Mouse (Mus musculus): ENCODE measurements at regions not wholly inside any gene's neighbourhood (a gene's known extent, or its start where the extent isn't known, plus 50 kb on each side); places are given as distances from the start of the nearest gene placed in this dataset.

DNA sequence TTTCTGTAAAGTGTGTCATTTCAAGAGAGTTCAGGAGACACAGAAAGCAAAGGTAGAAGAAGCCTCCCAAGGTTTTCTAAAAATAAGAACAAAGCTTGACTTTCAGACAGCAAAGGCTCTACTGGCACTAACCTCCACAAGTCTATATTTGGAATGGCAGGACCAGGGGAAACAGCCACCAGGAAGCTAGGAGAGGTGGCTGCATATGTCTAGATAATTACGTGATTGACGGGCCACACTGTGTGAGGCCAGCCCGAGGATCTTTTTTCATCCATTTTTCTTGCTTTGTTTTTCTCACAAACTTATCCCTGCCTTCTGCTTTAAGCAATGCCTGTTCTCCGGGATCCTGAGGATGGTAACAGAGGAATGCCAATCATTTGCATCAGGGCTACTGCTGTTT is 155.4 kb downstream of the Dyrk2 start:
- Histone ChIP-seq H3K4me3 (ENCODE audit: insufficient read depth, low read length) (no peak overlapping the region), H3K4me1 (ENCODE audit: control insufficient read depth, insufficient read depth, low read length) (no peaks in the 10 kb centered on the region), H3K27ac (ENCODE audit: insufficient read depth, low read length) (no peak overlapping the region)
- TF ChIP-seq POLR2A (IDR thresholded peaks at IDR 0.05; ENCODE audit: low read depth, low read length) (no peak), CTCF (IDR thresholded peaks at IDR 0.05; ENCODE audit: borderline replicate concordance, insufficient read depth, low read length) (no peak)

DNA sequence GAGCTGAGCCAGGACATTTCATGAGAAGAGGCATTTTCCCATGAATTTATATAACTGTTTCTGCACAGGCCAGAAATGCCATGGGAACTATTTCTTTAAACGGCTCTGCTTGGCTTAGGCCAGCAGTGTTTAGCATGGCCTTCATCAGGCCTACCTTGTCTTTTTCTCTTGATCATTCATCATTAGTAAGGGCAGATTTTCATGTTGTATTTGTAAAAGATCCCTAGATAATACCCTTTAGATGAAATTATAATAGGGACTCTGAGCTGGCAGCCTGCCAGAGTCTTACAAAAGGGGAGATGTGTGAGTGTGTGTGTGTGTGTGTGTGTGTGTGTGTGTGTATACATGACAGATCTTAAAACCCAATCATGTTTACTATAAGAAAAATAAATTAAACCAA is 149.4 kb downstream of the Dyrk2 start:
- no peak overlapping the region for H3K4me3 ChIP-seq (ENCODE audit: insufficient read depth, low read length)
- TF ChIP-seq POLR2A (IDR thresholded peaks at IDR 0.05; ENCODE audit: low read depth, low read length) = no peak
- no peak for TF ChIP-seq CTCF (IDR thresholded peaks at IDR 0.05; ENCODE audit: borderline replicate concordance, insufficient read depth, low read length)
- H3K4me1 ChIP-seq (ENCODE audit: control insufficient read depth, insufficient read depth, low read length) = no peaks in the 10 kb centered on the region
- H3K27ac ChIP-seq (ENCODE audit: insufficient read depth, low read length) = no peak overlapping the region

DNA sequence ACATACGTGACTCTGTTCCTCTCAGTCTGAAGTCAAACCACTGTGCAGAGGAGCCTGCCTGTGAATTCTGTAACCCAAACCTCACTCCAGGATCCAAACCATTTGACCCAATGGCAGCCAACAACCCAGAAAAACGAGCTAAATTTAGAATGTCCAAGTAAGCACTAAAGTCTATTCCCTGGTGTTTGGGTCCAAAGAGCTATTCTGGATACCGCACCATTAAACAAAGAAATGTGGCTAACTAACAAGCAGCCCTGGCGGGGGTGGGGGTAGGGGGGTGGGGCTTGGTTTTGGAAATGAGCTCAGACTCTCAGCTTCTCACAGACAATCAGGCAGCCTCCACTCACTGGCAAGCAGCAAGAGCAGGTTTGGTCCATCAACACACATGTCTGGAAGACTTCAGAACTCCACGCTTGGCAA is 147.9 kb downstream of the Dyrk2 start:
- Histone ChIP-seq H3K4me1 (ENCODE audit: control insufficient read depth, insufficient read depth, low read length) (no peaks in the 10 kb centered on the region), H3K4me3 (ENCODE audit: insufficient read depth, low read length) (no peak overlapping the region), H3K27ac (ENCODE audit: insufficient read depth, low read length) (no peak overlapping the region)
- TF ChIP-seq POLR2A (IDR thresholded peaks at IDR 0.05; ENCODE audit: low read depth, low read length) (no peak), CTCF (IDR thresholded peaks at IDR 0.05; ENCODE audit: borderline replicate concordance, insufficient read depth, low read length) (no peak)

DNA sequence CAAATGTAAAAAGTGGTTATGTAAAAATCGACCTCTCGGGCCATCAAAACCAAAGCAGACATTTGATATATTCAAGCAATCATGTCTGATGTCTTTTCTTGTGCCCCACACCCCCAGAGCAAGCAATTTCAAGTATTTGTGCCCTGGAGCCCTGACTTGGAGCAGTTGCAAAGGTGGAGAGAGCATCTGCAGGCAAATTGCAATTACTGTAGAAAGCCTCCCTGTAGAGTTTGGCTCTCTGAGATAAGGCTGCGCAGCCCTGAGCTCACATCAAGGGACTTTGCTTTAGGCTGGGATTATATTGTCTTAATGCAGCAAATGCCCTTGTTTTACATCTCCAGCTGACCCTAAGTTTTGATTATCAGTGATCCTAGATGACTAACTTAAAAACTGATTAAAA is 147.3 kb downstream of the Dyrk2 start:
- no peak for TF ChIP-seq POLR2A (IDR thresholded peaks at IDR 0.05; ENCODE audit: low read depth, low read length)
- TF ChIP-seq CTCF (IDR thresholded peaks at IDR 0.05; ENCODE audit: borderline replicate concordance, insufficient read depth, low read length) = no peak
- Histone ChIP-seq H3K27ac (ENCODE audit: insufficient read depth, low read length) (no peak overlapping the region), H3K4me3 (ENCODE audit: insufficient read depth, low read length) (no peak overlapping the region), H3K4me1 (ENCODE audit: control insufficient read depth, insufficient read depth, low read length) (no peaks in the 10 kb centered on the region)

DNA sequence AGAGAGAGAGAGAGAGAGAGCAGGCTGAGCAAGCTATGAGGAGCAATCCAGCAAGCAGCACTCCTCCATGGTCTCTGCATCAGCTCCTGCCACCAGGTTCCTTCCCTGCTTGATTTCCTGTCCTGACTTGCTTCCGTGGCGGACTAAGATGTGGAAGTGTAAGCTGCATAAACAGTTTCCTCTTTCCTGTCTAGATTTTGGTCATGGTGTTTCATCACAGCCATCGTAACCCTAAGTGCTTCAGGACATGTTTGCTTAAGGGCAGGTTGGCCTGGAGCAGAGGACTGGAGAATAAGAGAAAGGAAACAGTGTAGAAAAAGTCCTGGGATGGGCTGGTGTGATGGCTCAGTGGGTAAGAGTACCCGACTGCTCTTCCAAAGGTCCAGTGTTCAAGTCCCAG is 133.9 kb downstream of the Dyrk2 start:
- TF ChIP-seq POLR2A (IDR thresholded peaks at IDR 0.05; ENCODE audit: low read depth, low read length) (no peak), CTCF (IDR thresholded peaks at IDR 0.05; ENCODE audit: borderline replicate concordance, insufficient read depth, low read length) (no peak)

DNA sequence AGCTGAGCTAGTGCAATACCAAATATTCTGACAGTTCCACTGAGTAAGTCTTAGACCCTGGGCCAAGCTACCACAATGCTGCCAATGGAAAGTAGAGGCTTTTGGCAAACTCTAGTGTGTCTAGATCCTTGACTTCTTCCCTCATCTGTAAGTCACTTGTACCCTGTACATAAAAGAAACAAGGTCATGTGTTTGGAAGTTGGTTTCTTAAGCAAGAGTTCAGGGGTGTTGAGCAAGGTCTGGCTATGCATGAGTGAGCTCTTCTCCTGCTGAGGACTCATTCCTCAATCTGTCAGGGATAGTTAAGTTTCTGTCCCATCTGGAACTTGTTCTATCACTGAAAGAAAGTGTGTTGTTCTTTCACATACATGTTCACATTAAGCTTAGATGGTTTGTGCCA is 132.9 kb downstream of the Dyrk2 start:
- no peak overlapping the region for H3K27ac ChIP-seq (ENCODE audit: insufficient read depth, low read length)
- no peak overlapping the region for H3K4me3 ChIP-seq (ENCODE audit: insufficient read depth, low read length)
- no peaks in the 10 kb centered on the region for H3K4me1 ChIP-seq (ENCODE audit: control insufficient read depth, insufficient read depth, low read length)

More for the DNA sequence above, 133.9 kb downstream of the Dyrk2 start:
- H3K4me1 ChIP-seq (ENCODE audit: control insufficient read depth, insufficient read depth, low read length) = no peaks in the 10 kb centered on the region
- no peak overlapping the region for H3K27ac ChIP-seq (ENCODE audit: insufficient read depth, low read length)
- H3K4me3 ChIP-seq (ENCODE audit: insufficient read depth, low read length) = no peak overlapping the region

DNA sequence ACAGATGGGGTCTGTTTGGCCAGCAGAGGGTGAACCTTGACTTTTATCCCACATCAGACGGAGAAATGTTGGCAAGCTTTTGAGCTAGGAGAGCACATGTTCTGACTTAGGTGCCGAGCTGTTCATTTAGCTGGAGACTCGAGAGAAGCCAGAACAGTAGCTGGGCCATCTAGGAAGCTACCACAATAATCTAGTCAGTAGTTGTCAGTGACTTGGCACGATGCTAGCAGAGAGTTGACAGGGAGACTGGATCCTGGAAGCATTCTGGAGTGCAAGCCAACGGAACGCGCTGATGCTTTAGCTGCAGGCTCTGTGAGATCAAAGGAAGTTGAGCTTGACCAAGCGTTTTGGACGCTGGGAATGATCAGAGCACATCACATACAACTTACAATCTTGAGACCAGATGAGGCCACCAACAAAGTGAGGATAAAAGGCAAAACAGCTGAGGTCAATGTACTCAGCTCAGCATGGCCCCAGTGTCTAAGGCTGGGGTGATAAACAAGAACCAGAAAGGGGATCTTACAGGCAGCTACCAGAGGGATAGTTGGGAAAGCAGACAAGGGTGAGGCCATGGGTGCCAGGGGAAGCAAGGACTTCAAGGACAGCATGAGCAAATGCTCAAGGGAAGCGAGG is 130.0 kb downstream of the Dyrk2 start:
- TF ChIP-seq CTCF (IDR thresholded peaks at IDR 0.05; ENCODE audit: borderline replicate concordance, insufficient read depth, low read length) (no peak), POLR2A (IDR thresholded peaks at IDR 0.05; ENCODE audit: low read depth, low read length) (no peak)

More for the DNA sequence above, 132.9 kb downstream of the Dyrk2 start:
- no peak for TF ChIP-seq CTCF (IDR thresholded peaks at IDR 0.05; ENCODE audit: borderline replicate concordance, insufficient read depth, low read length)
- no peak for TF ChIP-seq POLR2A (IDR thresholded peaks at IDR 0.05; ENCODE audit: low read depth, low read length)

DNA sequence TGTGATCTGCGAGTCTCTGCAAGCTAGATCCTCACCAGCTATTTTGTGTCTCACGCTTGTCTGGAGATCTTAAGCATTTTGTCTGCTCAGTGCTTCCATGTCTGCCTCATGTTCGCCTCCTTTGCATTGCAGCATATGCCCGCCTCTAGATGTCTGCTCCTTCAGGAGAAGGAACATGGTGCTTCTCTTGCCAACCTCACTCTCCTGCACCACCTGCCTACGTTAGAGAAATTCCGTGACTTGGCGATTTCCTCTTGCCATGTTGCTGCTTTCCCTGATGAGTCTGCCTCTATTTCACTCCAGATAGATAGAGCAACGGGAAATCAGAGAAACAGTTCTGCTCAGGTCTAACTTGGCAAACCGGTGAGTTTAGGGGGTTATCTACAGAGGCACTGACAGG is 126.2 kb downstream of the Dyrk2 start:
- TF ChIP-seq CTCF (IDR thresholded peaks at IDR 0.05; ENCODE audit: borderline replicate concordance, insufficient read depth, low read length) (no peak), POLR2A (IDR thresholded peaks at IDR 0.05; ENCODE audit: low read depth, low read length) (no peak)
- Histone ChIP-seq H3K4me1 (ENCODE audit: control insufficient read depth, insufficient read depth, low read length) (peaks cover 8% of the 10 kb centered on the region), H3K27ac (ENCODE audit: insufficient read depth, low read length) (no peak overlapping the region), H3K4me3 (ENCODE audit: insufficient read depth, low read length) (no peak overlapping the region)

More for the DNA sequence above, 130.0 kb downstream of the Dyrk2 start:
- H3K4me1 ChIP-seq (ENCODE audit: control insufficient read depth, insufficient read depth, low read length) = no peaks in the 10 kb centered on the region
- no peak overlapping the region for H3K27ac ChIP-seq (ENCODE audit: insufficient read depth, low read length)
- no peak overlapping the region for H3K4me3 ChIP-seq (ENCODE audit: insufficient read depth, low read length)

DNA sequence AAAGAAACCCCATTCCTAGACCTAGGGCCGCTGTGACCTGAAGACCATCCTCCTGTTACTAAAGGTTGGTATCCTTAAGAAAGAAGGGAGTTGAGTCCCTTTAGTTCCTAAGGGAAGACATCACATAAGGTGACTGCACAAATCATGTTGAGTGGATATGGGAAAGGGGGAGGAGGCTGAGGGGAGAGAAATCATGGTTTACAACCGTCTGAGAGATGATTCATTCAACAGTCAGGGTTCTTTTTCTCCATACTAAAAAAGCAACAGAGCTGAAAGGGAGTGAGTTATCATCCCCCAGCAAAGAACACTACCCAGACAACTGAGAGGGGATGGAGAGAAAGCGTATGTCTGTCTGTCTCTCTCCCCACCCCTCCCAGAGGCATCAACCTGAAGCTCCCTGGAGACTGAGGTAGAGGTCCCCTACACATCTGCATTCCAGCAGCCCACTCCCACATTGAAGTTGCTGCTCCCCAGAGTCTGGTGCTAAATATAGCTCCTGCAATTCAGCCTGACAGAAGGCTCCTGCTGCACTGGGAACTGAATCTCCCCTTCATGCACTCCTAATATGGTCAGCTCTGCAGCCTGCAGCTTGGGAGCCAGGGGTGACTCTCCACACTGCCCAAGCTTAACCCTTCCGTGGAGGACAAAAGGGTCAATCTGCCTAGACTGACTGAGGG is 123.2 kb downstream of the Dyrk2 start:
- H3K27ac ChIP-seq (ENCODE audit: insufficient read depth, low read length) = peak overlapping the region; percentile 99

DNA sequence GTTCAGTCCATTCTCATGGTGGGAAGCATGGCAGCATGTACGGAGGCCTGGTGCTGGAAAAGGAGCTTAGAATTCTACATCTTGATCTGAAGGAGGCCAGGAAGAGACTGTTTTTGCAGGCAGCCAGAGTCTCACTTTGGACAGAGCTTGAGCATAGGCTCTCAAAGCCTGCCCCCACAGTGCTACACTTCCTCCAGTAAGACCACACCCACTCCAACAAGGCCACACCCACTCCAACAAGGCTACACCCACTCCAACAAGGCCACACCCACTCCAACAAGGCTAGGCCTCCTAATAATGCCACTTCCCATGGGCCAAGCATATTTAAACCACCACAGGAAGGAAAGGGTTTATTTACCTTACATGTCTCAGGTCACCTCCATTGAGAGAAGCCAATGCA is 121.0 kb downstream of the Dyrk2 start:
- Histone ChIP-seq H3K27ac (ENCODE audit: insufficient read depth, low read length) (no peak overlapping the region), H3K4me1 (ENCODE audit: control insufficient read depth, insufficient read depth, low read length) (peaks cover 8% of the 10 kb centered on the region), H3K4me3 (ENCODE audit: insufficient read depth, low read length) (no peak overlapping the region)
- TF ChIP-seq CTCF (IDR thresholded peaks at IDR 0.05; ENCODE audit: borderline replicate concordance, insufficient read depth, low read length) = no peak
- no peak for TF ChIP-seq POLR2A (IDR thresholded peaks at IDR 0.05; ENCODE audit: low read depth, low read length)

More for the DNA sequence above, 123.2 kb downstream of the Dyrk2 start:
- H3K4me3 ChIP-seq (ENCODE audit: insufficient read depth, low read length) = no peak overlapping the region
- H3K4me1 ChIP-seq (ENCODE audit: control insufficient read depth, insufficient read depth, low read length) = peaks cover 8% of the 10 kb centered on the region
- TF ChIP-seq CTCF (IDR thresholded peaks at IDR 0.05; ENCODE audit: borderline replicate concordance, insufficient read depth, low read length) (no peak), POLR2A (IDR thresholded peaks at IDR 0.05; ENCODE audit: low read depth, low read length) (peak; percentile 10; the same call in 1 of the 2 replicates)
